Mouse (Mus musculus): Measurements from ENCODE around the gene Vmn1r128.
"Not testable (repeated sequence)": the region's sequence is repeated elsewhere in the genome, so short reads cannot be mapped to it uniquely, and the experiment has no call there.

Gene Vmn1r128

GRCm38 (mm10) chr7:21349073-21349472, at the start of gene Vmn1r128:
Gene Vmn1r128 (plus strand): TSS chr7:21349373.
- not testable (repeated sequence) for DNase-seq

DNA sequence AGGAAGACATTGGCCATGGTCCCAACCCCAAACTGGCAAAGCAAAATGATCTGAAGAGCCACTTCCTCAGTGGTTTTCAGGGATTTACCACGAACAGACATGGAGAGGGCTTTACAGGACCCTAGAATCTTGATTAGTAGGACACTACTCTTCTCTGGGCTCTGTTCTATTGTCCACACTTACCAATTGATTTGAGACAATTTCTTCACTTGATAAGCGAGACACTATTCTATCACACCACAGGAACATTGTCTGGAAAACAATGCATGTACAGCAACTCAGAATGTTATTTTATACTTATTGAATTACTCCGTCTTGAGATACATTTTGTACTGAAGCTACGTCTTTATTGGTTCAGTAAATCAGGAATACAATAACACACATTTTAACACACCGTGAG, 47.8 kb upstream of the Vmn1r128 start, which contains the start of gene Vmn1r126:
Gene Vmn1r126, minus strand, starts transcription at position 101 of the 400 bp plus-strand sequence.
- DNase-seq = not testable (repeated sequence)

GRCm38 (mm10) chr7:21319761-21320160, 29.4 kb upstream of the Vmn1r128 start, which contains the start of gene Vmn1r127:
Gene Vmn1r127 (minus strand): TSS chr7:21319861.
- not testable (repeated sequence) for DNase-seq

DNA sequence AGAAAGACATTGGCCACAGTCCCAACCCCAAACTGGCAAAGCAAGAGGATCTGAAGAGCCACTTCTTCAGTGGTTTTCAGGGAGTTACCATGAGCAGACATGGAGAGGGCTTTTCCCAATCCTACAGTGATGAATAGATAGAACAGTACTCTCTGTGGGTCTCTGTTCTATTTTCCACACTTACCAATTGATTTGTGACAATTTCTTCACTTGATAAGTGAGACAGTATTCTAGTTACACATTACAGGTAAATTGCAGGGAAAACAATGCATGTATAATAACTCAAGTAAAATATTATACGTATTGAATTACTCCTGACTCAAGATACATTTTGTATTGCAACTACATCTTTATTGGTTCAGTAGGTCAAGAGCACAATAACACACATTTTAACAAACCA, 12.0 kb downstream of the Vmn1r128 start, which contains the start of gene Vmn1r129:
Gene Vmn1r129, minus strand, starts transcription at position 101 of the 400 bp plus-strand sequence.
- not testable (repeated sequence) for DNase-seq

All from cerebellum, adult 8-10 months (tissue).